Mouse (Mus musculus) forebrain, postnatal 0 days (tissue): ENCODE results near the gene Clec16a. TPM values are rescaled to one million over a fixed set of nuclear protein-coding genes. Genes with fewer than 3 reads are reported as not detected.
A peak's percentile ranks its signal among the peaks of the same experiment; 100 is the strongest.

Experiments
- ATAC-seq: fragments of 200-750 bp; cut with Nextera tagmentation; 2 replicates; pipeline ENCODE4 v1.8.0; 2017; ENCODE audit warnings: mild to moderate bottlenecking, moderate library complexity
- DNase-seq: peaks from one replicate; pipeline ENCODE4 v3.0.0-alpha.2; 2015
- H3K27ac ChIP-seq: fragments of 300-500 bp; sonication (generic); 2 replicates; pipeline ENCODE4 v1.5.1; 2014; ENCODE audit warnings: low read depth, mild to moderate bottlenecking, antibody characterized with exemption, low read length, moderate library complexity, mixed read lengths
- H3K27me3 ChIP-seq: fragments of 300-500 bp; sonication (generic); 2 replicates; pipeline ENCODE4 v1.6.1; 2014; ENCODE audit warnings: mild to moderate bottlenecking, low read length, mixed read lengths; ENCODE audit not compliant: insufficient read depth
- H3K36me3 ChIP-seq: fragments of 300-500 bp; sonication (generic); 2 replicates; pipeline ENCODE4 v1.6.1; 2014; ENCODE audit warnings: mild to moderate bottlenecking, moderate library complexity; ENCODE audit not compliant: insufficient read depth
- H3K4me1 ChIP-seq: fragments of 300-500 bp; sonication (generic); 2 replicates; pipeline ENCODE4 v1.6.1; 2014; ENCODE audit warnings: antibody characterized with exemption; ENCODE audit not compliant: insufficient read depth
- H3K4me2 ChIP-seq: fragments of 300-500 bp; sonication (generic); 2 replicates; pipeline ENCODE4 v1.6.1; 2014; ENCODE audit warnings: low read depth, mild to moderate bottlenecking, moderate library complexity
- H3K4me3 ChIP-seq: fragments of 300-500 bp; sonication (generic); 2 replicates; pipeline ENCODE4 v1.5.1; 2014; ENCODE audit warnings: low read depth, low read length, mixed read lengths
- H3K9ac ChIP-seq: fragments of 300-500 bp; sonication (generic); 2 replicates; pipeline ENCODE4 v1.6.1; 2014; ENCODE audit warnings: mild to moderate bottlenecking
- H3K9me3 ChIP-seq: fragments of 300-500 bp; sonication (generic); 2 replicates; pipeline ENCODE4 v1.6.1; 2016; ENCODE audit warnings: low read length
- CTCF ChIP-seq: sonication (generic); IDR thresholded peaks from 2 replicates; pipeline ENCODE4 v1.5.1; 2016; ENCODE audit warnings: antibody characterized with exemption, control low read depth, low read depth
- WGBS: fragments of 180-500 bp; shearing (Covaris S2); extraction: QIAGEN DNeasy Blood & Tissue Kit; methylation state at CpG from one replicate; pipeline ENCODE4 v1.1.7; 2014; 5-methylcytosine and 5-hydroxymethylcytosine counted together
- polyA plus RNA-seq: library from polyadenylated mRNA; unstranded; fragments of >200 nt; fragmentation: Nextera tagmentation; extraction: Ambion mirVana; gene quantifications from 2 replicates; pipeline ENCODE4 v1.2.1, GENCODE M21; 2015
- total RNA-seq: library from RNA; depleted of rRNA; stranded (reverse); fragments of >200 nt; gene quantifications from 2 replicates; pipeline ENCODE4 v1.2.3, GENCODE M21; 2014

Clec16a gene
- total and polyA plus RNA-seq, 2 experiments from 2014 or later = 52.3 to 65.8 TPM

DNA sequence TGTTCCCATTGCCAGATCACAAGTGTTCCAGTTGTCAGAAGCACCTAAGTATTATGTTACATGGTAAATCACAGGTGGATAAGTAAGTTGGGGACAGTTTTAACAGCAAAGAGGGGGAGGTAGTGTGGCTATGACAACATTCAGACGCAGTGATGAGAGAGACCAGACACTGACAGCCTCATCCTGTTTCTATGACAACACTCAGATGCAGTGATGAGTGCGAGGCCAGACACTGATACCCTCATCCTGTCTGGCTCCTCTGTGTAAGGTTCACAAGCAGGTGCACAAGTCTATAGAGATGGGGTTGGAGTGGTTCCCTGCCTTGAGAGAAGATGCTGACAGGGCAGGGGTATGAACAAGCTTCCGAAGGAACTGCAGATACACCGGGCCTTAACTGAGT, 22.0 kb downstream of the Clec16a start:
- H3K36me3 ChIP-seq = peaks cover 43% of the 10 kb centered on the region
- 87% methylated on average over 4 of the region's 4 CpGs for WGBS
- no peak overlapping the region for H3K4me2 ChIP-seq
- H3K27ac ChIP-seq = no peak overlapping the region
- no peak overlapping the region for H3K9ac ChIP-seq
- no peaks in the 10 kb centered on the region for H3K27me3 ChIP-seq
- no peaks in the 10 kb centered on the region for H3K4me1 ChIP-seq
- DNase-seq = no peak
- H3K4me3 ChIP-seq = no peak overlapping the region
- ATAC-seq = no peak
- no peak for TF ChIP-seq CTCF
- H3K9me3 ChIP-seq = no peaks in the 10 kb centered on the region

DNA sequence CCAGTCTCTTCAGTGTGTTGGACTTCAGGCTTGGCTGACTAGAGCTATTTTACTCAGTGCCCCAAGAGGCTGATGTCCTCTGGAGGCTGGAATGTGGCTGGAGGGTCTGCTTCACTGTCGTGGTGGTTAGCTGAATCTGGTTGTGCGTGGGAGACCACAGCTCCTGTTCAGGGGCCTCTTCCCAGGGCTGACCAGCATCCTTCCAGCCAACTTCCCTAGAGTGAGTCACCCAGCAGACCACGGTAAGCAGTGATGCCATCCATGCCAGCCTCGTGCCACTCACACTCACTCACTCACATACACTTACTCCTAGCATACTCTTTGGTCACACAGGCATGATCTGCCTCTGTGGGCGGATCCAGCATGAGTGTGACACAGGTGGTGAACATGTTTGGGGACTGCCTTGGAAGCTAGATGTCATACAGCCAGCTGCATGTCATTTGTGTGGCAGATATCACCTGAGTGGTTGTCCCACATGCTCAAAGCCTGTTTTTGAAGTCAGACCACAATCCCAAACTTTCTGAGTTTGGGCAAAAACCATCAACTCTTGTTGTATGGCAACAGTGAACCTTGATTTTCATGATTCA, 24.8 kb downstream of the Clec16a start:
- Histone ChIP-seq H3K9ac (no peak overlapping the region), H3K9me3 (no peaks in the 10 kb centered on the region), H3K4me1 (no peaks in the 10 kb centered on the region), H3K27me3 (no peaks in the 10 kb centered on the region), H3K4me3 (no peak overlapping the region), H3K36me3 (peaks cover 56% of the 10 kb centered on the region), H3K4me2 (no peak overlapping the region), H3K27ac (no peak overlapping the region)
- ATAC-seq = no peak
- 91% methylated on average over 5 of the region's 5 CpGs for WGBS
- TF ChIP-seq CTCF = no peak
- no peak for DNase-seq

DNA sequence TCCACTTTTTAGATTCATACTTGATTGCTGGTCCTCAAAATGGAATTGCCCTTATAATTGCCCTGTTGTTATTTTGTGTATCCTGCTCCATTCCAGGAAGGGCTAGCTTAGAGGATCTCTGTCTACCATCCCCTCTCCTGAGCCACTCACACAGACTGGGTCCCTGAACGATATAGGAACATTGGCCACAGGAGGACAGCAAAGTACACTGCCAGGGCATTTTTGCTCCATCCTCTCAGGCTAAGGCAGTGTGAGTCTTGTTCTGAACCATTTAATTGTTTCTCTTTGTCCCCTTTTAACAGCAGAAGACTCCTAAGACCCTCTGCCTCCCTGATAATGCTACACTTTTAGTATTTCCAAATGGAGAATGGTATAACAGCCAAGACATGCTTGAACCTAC, 25.6 kb downstream of the Clec16a start:
- ATAC-seq (no peak), DNase-seq (no peak)
- WGBS = 67% methylated on average over 1 of the region's 1 CpGs
- Histone ChIP-seq H3K4me1 (no peaks in the 10 kb centered on the region), H3K27ac (no peak overlapping the region), H3K36me3 (peaks cover 58% of the 10 kb centered on the region), H3K9ac (no peak overlapping the region), H3K9me3 (no peaks in the 10 kb centered on the region), H3K4me2 (no peak overlapping the region), H3K27me3 (no peaks in the 10 kb centered on the region), H3K4me3 (no peak overlapping the region)
- peak; percentile 15; the same call in 1 of the 2 replicates for TF ChIP-seq CTCF

DNA sequence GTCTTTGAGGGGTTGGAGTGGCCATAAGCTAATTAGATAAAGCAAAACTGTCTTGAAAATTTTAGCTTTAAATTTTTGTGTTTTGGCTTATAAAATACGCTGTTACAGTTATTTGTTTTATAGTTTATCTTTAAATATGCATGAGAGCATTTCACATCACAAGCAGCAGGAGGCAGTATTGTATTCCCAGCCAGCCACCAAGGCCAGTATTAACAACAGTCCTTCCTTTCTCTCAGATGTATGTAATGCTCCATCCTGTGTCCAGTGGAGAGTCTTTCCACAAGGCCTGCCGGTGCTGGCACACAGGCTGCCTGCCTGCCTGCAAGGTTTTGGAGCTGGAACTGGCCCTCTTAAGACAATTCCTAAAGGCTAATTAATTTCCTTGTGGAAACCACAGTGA, 26.7 kb downstream of the Clec16a start:
- DNase-seq (peak; percentile 16), ATAC-seq (peak; percentile 64)
- H3K27ac ChIP-seq = no peak overlapping the region
- no peak overlapping the region for H3K4me3 ChIP-seq
- no peaks in the 10 kb centered on the region for H3K27me3 ChIP-seq
- H3K36me3 ChIP-seq = peaks cover 69% of the 10 kb centered on the region
- 47% methylated on average over 2 of the region's 2 CpGs for WGBS
- H3K9ac ChIP-seq = no peak overlapping the region
- TF ChIP-seq CTCF = peak; percentile 67
- H3K4me1 ChIP-seq = no peaks in the 10 kb centered on the region
- no peaks in the 10 kb centered on the region for H3K9me3 ChIP-seq
- no peak overlapping the region for H3K4me2 ChIP-seq

DNA sequence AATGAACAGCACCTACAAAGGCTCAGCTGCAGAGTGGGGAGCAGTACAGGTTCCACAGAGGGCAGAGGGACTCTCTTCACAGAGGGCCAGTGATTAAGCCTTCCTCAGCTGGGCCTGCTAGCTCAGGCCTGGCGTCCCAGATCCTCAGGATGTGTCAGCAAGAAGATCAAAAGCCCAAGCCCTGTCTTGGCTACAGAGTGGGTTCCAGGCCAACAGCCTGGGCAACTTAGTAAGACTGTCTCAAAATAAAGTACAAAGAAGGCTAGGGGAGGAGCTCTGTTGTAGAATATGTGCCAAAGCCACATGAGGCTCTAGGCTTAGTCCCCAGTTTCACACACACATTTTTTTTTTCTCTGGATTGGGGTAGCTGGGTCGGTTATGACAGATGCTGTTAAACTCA, 29.8 kb downstream of the Clec16a start:
- no peak for DNase-seq
- H3K36me3 ChIP-seq = peaks cover 76% of the 10 kb centered on the region
- WGBS = 81% methylated on average over 2 of the region's 2 CpGs

DNA sequence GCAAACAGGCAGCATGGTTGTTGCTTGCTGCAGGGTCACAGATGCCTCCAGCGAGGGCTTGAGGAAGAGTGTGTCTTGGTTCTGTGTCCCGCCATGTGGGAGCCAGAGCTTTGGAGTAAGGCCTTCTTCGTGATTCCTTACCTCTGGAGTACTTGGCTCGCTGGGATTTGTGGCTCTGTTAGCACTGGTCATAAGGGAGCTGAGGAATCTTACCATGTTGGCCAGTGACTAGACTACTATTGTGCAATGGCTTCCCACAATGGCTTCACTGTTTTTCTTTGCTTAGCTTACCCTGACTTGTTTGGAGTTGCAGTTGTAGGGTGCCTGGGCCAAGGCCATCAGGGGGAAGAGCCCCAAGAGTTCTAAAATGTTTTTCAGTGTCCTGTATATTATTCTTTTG, 30.8 kb downstream of the Clec16a start:
- Histone ChIP-seq H3K4me2 (no peak overlapping the region), H3K27ac (no peak overlapping the region), H3K27me3 (no peaks in the 10 kb centered on the region), H3K9ac (no peak overlapping the region), H3K4me3 (no peak overlapping the region), H3K36me3 (peaks cover 77% of the 10 kb centered on the region), H3K9me3 (no peaks in the 10 kb centered on the region), H3K4me1 (no peaks in the 10 kb centered on the region)
- 90% methylated on average over 4 of the region's 4 CpGs for WGBS
- no peak for ATAC-seq
- no peak for DNase-seq
- no peak for TF ChIP-seq CTCF

More for the DNA sequence above, 29.8 kb downstream of the Clec16a start:
- H3K27me3 ChIP-seq = no peaks in the 10 kb centered on the region
- no peak overlapping the region for H3K9ac ChIP-seq
- H3K27ac ChIP-seq = no peak overlapping the region
- no peak overlapping the region for H3K4me2 ChIP-seq
- no peaks in the 10 kb centered on the region for H3K9me3 ChIP-seq
- ATAC-seq = no peak
- H3K4me3 ChIP-seq = no peak overlapping the region
- H3K4me1 ChIP-seq = no peaks in the 10 kb centered on the region
- TF ChIP-seq CTCF = no peak

DNA sequence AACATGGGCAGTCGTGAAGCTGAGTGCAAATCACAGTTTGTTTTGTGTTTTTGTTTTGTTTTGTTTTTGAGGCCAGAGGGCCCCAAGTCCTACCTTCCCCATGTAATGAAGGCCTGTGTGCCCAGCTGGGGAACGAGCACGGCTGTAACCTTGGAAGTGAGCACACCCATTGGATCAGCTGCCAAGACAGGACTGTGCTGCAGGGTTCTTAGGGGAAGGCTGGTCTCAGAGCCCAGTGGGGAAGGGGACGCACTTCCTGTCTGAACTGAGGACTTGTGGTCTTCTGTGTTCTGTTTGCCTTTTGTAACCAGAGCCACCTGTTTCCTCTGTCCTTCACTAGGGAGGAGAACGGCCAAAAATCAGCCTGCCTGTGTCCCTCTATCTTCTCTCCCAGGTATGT, 32.4 kb downstream of the Clec16a start:
- TF ChIP-seq CTCF = no peak
- ATAC-seq (no peak), DNase-seq (no peak)
- WGBS = 78% methylated on average over 5 of the region's 5 CpGs
- H3K4me2 ChIP-seq = no peak overlapping the region
- H3K27me3 ChIP-seq = no peaks in the 10 kb centered on the region
- no peak overlapping the region for H3K4me3 ChIP-seq
- peaks cover 85% of the 10 kb centered on the region for H3K36me3 ChIP-seq
- H3K9ac ChIP-seq = no peak overlapping the region
- no peak overlapping the region for H3K27ac ChIP-seq
- no peaks in the 10 kb centered on the region for H3K9me3 ChIP-seq
- H3K4me1 ChIP-seq = no peaks in the 10 kb centered on the region
